Comparison of ENCODE assay signal across 8 mouse cellular contexts in the genomic region with DNA sequence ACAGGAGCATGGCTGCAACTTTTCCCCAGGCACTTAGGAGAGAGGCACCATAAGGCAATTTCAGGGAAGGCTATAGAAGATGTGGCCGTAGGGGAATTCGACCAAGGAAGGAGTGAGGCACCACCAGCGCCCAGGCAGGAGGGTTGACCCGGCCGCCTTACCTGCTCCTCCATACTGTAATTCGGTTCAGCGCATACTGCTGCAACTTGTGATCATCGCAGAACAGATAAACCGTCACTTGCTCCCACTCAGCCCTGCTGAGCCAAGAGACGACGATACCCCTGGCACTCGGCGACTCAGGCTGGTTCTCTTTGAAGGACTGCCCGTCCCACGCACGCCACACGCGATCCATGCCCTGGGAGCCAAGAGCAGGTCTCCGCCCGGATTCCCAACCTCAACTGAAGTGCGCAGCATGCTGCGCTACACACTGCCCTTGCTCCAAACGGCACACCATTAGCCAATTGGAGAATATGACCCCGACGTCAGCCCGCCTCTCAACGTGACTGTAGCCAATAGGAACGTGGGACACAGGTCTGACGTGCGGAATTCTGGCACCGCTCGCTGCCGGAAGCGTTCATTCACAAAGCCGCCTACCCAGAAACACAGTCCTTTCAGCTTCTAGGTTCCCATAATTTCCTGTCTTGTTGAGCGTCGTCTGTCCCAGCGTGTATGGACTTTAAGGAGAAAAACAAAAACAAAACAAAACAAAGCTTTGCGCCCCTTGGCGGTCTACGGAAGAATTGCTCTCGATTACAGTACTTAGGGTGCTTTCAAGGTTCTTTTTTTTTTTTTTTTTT. TPM values are rescaled to one million over a fixed set of nuclear protein-coding genes. Genes with fewer than 3 reads are reported as not detected.
DNase-seq lines count a peak whose midpoint lies in the region; ATAC-seq and TF ChIP-seq lines count a peak whose summit lies in the region.

A gene (minus strand): TSS at position 466 of the 797 bp plus-strand sequence.

- peak; percentile 98 for DNase-seq in brain, embryonic 14.5 days (ENCODE audit: low read depth)
- peak; percentile 92 for DNase-seq in liver, adult 2 months (ENCODE audit: extremely low read depth, low read depth, low spot score)
- DNase-seq in splenic B cell, adult 2 months (ENCODE audit: low read depth, low spot score) = peak; percentile 94

- peak within 1 kb of the TSS; percentile 58 for H3K4me2 ChIP-seq in heart, embryonic 11.5 days
- peak within 1 kb of the TSS; percentile 57 for H3K4me2 ChIP-seq in kidney, embryonic 16.5 days (replicated peaks; ENCODE audit: low read depth, low read length)
- peak within 1 kb of the TSS; percentile 67 for H3K4me2 ChIP-seq in myocyte (ENCODE audit: low read depth)

- H3K79me3 ChIP-seq in C2C12 (ENCODE audit: low read depth) = peaks cover 5% of the 10 kb centered on the region

- H3ac ChIP-seq in C2C12 (ENCODE audit: control insufficient read depth, insufficient read length, low read depth) (peak within 1 kb of the TSS; percentile 60), myocyte (ENCODE audit: control insufficient read depth, insufficient read length) (peak within 1 kb of the TSS; percentile 7)

- WGBS in heart, embryonic 11.5 days (ENCODE audit: insufficient replicate concordance) = 20% methylated on average over 42 of the region's 42 CpGs
- WGBS in kidney, embryonic 16.5 days = 28% methylated on average over 42 of the region's 42 CpGs
- 0% methylated on average over 42 of the region's 42 CpGs for WGBS in liver, adult 2 months

- H3K27me3 ChIP-seq in C2C12 (ENCODE audit: control insufficient read depth, insufficient read depth, insufficient read length) (no peaks in the 10 kb centered on the region), myocyte (ENCODE audit: control insufficient read depth, insufficient read depth, insufficient read length) (no peaks in the 10 kb centered on the region)
- no peaks in the 10 kb centered on the region; the same call in 1 of the 2 replicates for H3K27me3 ChIP-seq in erythroblast, embryonic 14.5 days (ENCODE audit: control insufficient read depth)
- no peaks in the 10 kb centered on the region for H3K27me3 ChIP-seq in heart, embryonic 11.5 days (ENCODE audit: control insufficient read depth, insufficient read depth, low read length)
- H3K27me3 ChIP-seq in kidney, embryonic 16.5 days (ENCODE audit: insufficient read depth, low read length) = no peaks in the 10 kb centered on the region
- H3K27me3 ChIP-seq in liver, adult 2 months (ENCODE audit: control insufficient read depth, insufficient read depth, low read length) = no peaks in the 10 kb centered on the region
- no peaks in the 10 kb centered on the region for H3K27me3 ChIP-seq in splenic B cell, adult 2 months (ENCODE audit: control insufficient read depth, insufficient read depth, low read length, poor library complexity, severe bottlenecking)

- H3K79me2 ChIP-seq in C2C12 (ENCODE audit: control insufficient read depth, insufficient read depth) (peaks cover 19% of the 10 kb centered on the region), myocyte (ENCODE audit: control insufficient read depth, insufficient read depth) (peaks cover 10% of the 10 kb centered on the region)
- H3K79me2 ChIP-seq in liver, adult 2 months (ENCODE audit: control insufficient read depth, insufficient read depth, low read length) = no peaks in the 10 kb centered on the region

- TF ChIP-seq POLR2A in brain, embryonic 14.5 days (IDR thresholded peaks at IDR 0.05; ENCODE audit: borderline replicate concordance, extremely low read depth, insufficient read depth, insufficient read length, poor library complexity, severe bottlenecking) = peak; percentile 33; the same call in 1 of the 2 replicates
- TF ChIP-seq POLR2A in liver, adult 2 months (IDR thresholded peaks at IDR 0.05; ENCODE audit: extremely low read depth, insufficient read depth, low read length) = peak; percentile 92
- TF ChIP-seq POLR2A in myocyte (IDR thresholded peaks at IDR 0.05; ENCODE audit: insufficient read length, low read depth) = peak; percentile 90

- ATAC-seq in heart, embryonic 11.5 days (replicated peaks; ENCODE audit: insufficient number of reproducible peaks, low FRiP score, low TSS enrichment) = peak; percentile 99
- peak; percentile 100 for ATAC-seq in kidney, embryonic 16.5 days (ENCODE audit: low FRiP score, low TSS enrichment)

- peaks cover 3% of the 10 kb centered on the region for H3K4me1 ChIP-seq in erythroblast, embryonic 14.5 days (ENCODE audit: control insufficient read depth)
- no peaks in the 10 kb centered on the region for H3K4me1 ChIP-seq in heart, embryonic 11.5 days (ENCODE audit: control insufficient read depth, insufficient read depth, low read length)
- H3K4me1 ChIP-seq in kidney, embryonic 16.5 days (ENCODE audit: insufficient read depth, low read length) = peaks cover 5% of the 10 kb centered on the region
- peaks cover 2% of the 10 kb centered on the region for H3K4me1 ChIP-seq in liver, adult 2 months (ENCODE audit: control insufficient read depth, insufficient read depth, low read length)

- H3K27ac ChIP-seq in heart, embryonic 11.5 days (ENCODE audit: low read depth, low read length) = peak within 1 kb of the TSS; percentile 15; the same call in 1 of the 2 replicates
- no peak within 1 kb of the TSS for H3K27ac ChIP-seq in kidney, embryonic 16.5 days (ENCODE audit: low read length)
- no peak within 1 kb of the TSS; the same call in 1 of the 2 replicates for H3K27ac ChIP-seq in liver, adult 2 months (replicated peaks; ENCODE audit: insufficient read depth, low read depth, low read length)

- H3K9me3 ChIP-seq in erythroblast, embryonic 14.5 days (ENCODE audit: control insufficient read depth, low read length) = peaks cover 5% of the 10 kb centered on the region
- H3K9me3 ChIP-seq in heart, embryonic 11.5 days (replicated peaks; ENCODE audit: control insufficient read depth, low read length) = no peaks in the 10 kb centered on the region
- H3K9me3 ChIP-seq in kidney, embryonic 16.5 days (ENCODE audit: low read length) = no peaks in the 10 kb centered on the region

- H3K9ac ChIP-seq in heart, embryonic 11.5 days (ENCODE audit: low read depth, low read length) = peak within 1 kb of the TSS; percentile 72
- H3K9ac ChIP-seq in kidney, embryonic 16.5 days (replicated peaks; ENCODE audit: low read length) = peak within 1 kb of the TSS; percentile 65
- peak within 1 kb of the TSS; percentile 78 for H3K9ac ChIP-seq in liver, adult 2 months (ENCODE audit: low read depth, low read length)

- peaks cover 7% of the 10 kb centered on the region for H3K36me3 ChIP-seq in C2C12 (ENCODE audit: control insufficient read depth, insufficient read depth)
- H3K36me3 ChIP-seq in erythroblast, embryonic 14.5 days (ENCODE audit: control insufficient read depth) = peaks cover 7% of the 10 kb centered on the region
- no peaks in the 10 kb centered on the region for H3K36me3 ChIP-seq in heart, embryonic 11.5 days (ENCODE audit: control insufficient read depth, insufficient read depth, low read length)
- H3K36me3 ChIP-seq in kidney, embryonic 16.5 days (ENCODE audit: insufficient read depth, low read length) = peaks cover 7% of the 10 kb centered on the region; the same call in 1 of the 2 replicates
- peaks cover 8% of the 10 kb centered on the region; the same call in 1 of the 2 replicates for H3K36me3 ChIP-seq in liver, adult 2 months (ENCODE audit: control insufficient read depth, insufficient read depth, low read length)
- no peaks in the 10 kb centered on the region for H3K36me3 ChIP-seq in myocyte (ENCODE audit: control insufficient read depth, insufficient read depth)
- H3K36me3 ChIP-seq in splenic B cell, adult 2 months (ENCODE audit: control insufficient read depth, insufficient read depth, low read length, poor library complexity, severe bottlenecking) = peaks cover 6% of the 10 kb centered on the region

- H3K4me3 ChIP-seq in C2C12 (ENCODE audit: insufficient read depth, poor library complexity, severe bottlenecking) = peak within 1 kb of the TSS; percentile 48
- peak within 1 kb of the TSS; percentile 68 for H3K4me3 ChIP-seq in erythroblast, embryonic 14.5 days (replicated peaks)
- H3K4me3 ChIP-seq in heart, embryonic 11.5 days (ENCODE audit: low read depth, low read length) = peak within 1 kb of the TSS; percentile 59
- peak within 1 kb of the TSS; percentile 58 for H3K4me3 ChIP-seq in kidney, embryonic 16.5 days (ENCODE audit: low read length)
- H3K4me3 ChIP-seq in liver, adult 2 months (ENCODE audit: insufficient read depth, low read depth, low read length) = peak within 1 kb of the TSS; percentile 84
- peak within 1 kb of the TSS; percentile 58 for H3K4me3 ChIP-seq in myocyte

- no peak for TF ChIP-seq CTCF in C2C12 (IDR thresholded peaks at IDR 0.05; ENCODE audit: control insufficient read depth, insufficient read depth, insufficient read length)
- no peak for TF ChIP-seq CTCF in brain, embryonic 14.5 days (IDR thresholded peaks at IDR 0.05; ENCODE audit: borderline replicate concordance, extremely low read depth, insufficient read depth, insufficient read length)
- no peak for TF ChIP-seq CTCF in liver, adult 2 months (IDR thresholded peaks at IDR 0.05; ENCODE audit: low read depth, low read length)

TF ChIP-seq in C2C12, 6 proteins besides CTCF, POLR2A, EP300 and RAD21:
- TF ChIP-seq MAX (IDR thresholded peaks at IDR 0.05) (peak; percentile 65), FOSL1 (IDR thresholded peaks at IDR 0.05; ENCODE audit: insufficient read depth, low read length, poor library complexity, severe bottlenecking) (no peak)

TF ChIP-seq in myocyte, 11 proteins besides CTCF, POLR2A, EP300 and RAD21 (continues in another document):
- TF ChIP-seq POLR2AphosphoS2 (IDR thresholded peaks at IDR 0.05; ENCODE audit: insufficient read length, low read depth) (peak; percentile 94), TCF12 (IDR thresholded peaks at IDR 0.05; ENCODE audit: insufficient read depth, poor library complexity, severe bottlenecking) (no peak), MYOG (IDR thresholded peaks at IDR 0.05; ENCODE audit: control insufficient read depth in 1 of 3, insufficient read depth in 1 of 3, insufficient read length in 2 of 3, low read depth in 2 of 3) (no peak), MYOD1 (IDR thresholded peaks at IDR 0.05; ENCODE audit: control insufficient read depth in 1 of 3, insufficient read length in 2 of 3, low read depth in 2 of 3) (peak in 1 of 3 experiments; percentile 13), USF1 (IDR thresholded peaks at IDR 0.05; ENCODE audit: low read depth) (no peak), E2F4 (IDR thresholded peaks at IDR 0.05; ENCODE audit: insufficient read depth) (no peak), SRF (IDR thresholded peaks at IDR 0.05; ENCODE audit: control insufficient read depth, insufficient read length, low read depth) (no peak), CEBPB (IDR thresholded peaks at IDR 0.05; ENCODE audit: insufficient read depth, poor library complexity, severe bottlenecking) (no peak)

RNA-seq across cellular contexts. Expression of the gene that starts here (rescaled TPM):
- polyA plus RNA-seq in C2C12 (2012; fragmentation: generic; extraction: Trizol) (26.4 TPM), myocyte (2012; fragmentation: generic; extraction: Trizol) (21.3 TPM)
- polyA plus RNA-seq in brain, embryonic 14.5 days (2012; rRNA removed) = 55.4 and 84.0 TPM in 2 replicates
- 0.42 and 0.54 TPM in 2 replicates for polyA plus RNA-seq in erythroblast, embryonic 14.5 days (2012)
- polyA plus RNA-seq in heart, embryonic 11.5 days (2014; fragmentation: Nextera tagmentation; extraction: Ambion mirVana) = 34.2 and 45.8 TPM in 2 replicates
- polyA plus RNA-seq in kidney, embryonic 16.5 days (2015; fragmentation: Nextera tagmentation; extraction: Ambion mirVana) = 72.8 and 74.0 TPM in 2 replicates
- 23.0 and 23.4 TPM in 2 replicates for total RNA-seq in liver, adult 2 months (2014; rRNA removed)
- polyA plus RNA-seq in liver, adult 2 months (2012; rRNA removed) = 9.0 and 9.2 TPM in 2 replicates

Comparison
In these comparisons a context has a peak if more than half of its experiments do, and no peak if none do; other contexts are left out.
1. POLR2A ChIP-seq: peak in every context shown above with its lines; median percentile 92 in liver, adult 2 months; 90 in myocyte; 33 in brain, embryonic 14.5 days.